Mouse (Mus musculus) embryonic fibroblast, embryonic 13.5 days (primary cell): Measurements from ENCODE around the gene Ctnna3.

Experiments
- CTCF ChIP-seq: IDR thresholded peaks from 2 replicates; pipeline ENCODE4 v1.5.1; 2011; ENCODE audit warnings: mild to moderate bottlenecking, control low read depth, low read length, moderate library complexity, borderline replicate concordance; ENCODE audit not compliant: insufficient read depth
- POLR2A ChIP-seq: IDR thresholded peaks from 2 replicates; pipeline ENCODE4 v1.6.1; 2011; ENCODE audit warnings: low read depth, mild to moderate bottlenecking, control low read depth, low read length, moderate library complexity

- TF ChIP-seq CTCF (no peak), POLR2A (no peak)
Measured at GRCm38 (mm10) chr10:64641093-64641492, 1211.2 kb downstream of the Ctnna3 start.
